Mouse (Mus musculus): ENCODE data around the gene Fam19a1. TPM values are rescaled to one million over a fixed set of nuclear protein-coding genes. Genes with fewer than 3 reads are reported as not detected.

Gene Fam19a1
- polyA plus RNA-seq, 1 experiment from 2014 or later, result 1.6 TPM

- no peaks in the 10 kb centered on the region for H3K4me1 ChIP-seq
- H3K9me3 ChIP-seq, result no peaks in the 10 kb centered on the region
- H3K4me3 ChIP-seq, result no peak overlapping the region
- no peaks in the 10 kb centered on the region for H3K36me3 ChIP-seq
- H3K27me3 ChIP-seq, result no peaks in the 10 kb centered on the region
- ATAC-seq (ENCODE audit: borderline replicate concordance, extremely low read depth, low FRiP score, low TSS enrichment), result no peak
- no peak overlapping the region for H3K4me2 ChIP-seq
- 65% methylated on average over 4 of the region's 4 CpGs for WGBS
- no peak overlapping the region for H3K27ac ChIP-seq
- no peak overlapping the region for H3K9ac ChIP-seq
These were observed 153.5 kb downstream of the Fam19a1 start for GRCm38 (mm10) chr6:96266456-96266855.

GRCm38 (mm10) chr6:96268788-96269187 lies 155.8 kb downstream of the Fam19a1 start:
- no peak overlapping the region for H3K4me2 ChIP-seq
- no peaks in the 10 kb centered on the region for H3K27me3 ChIP-seq
- H3K4me1 ChIP-seq, result no peaks in the 10 kb centered on the region
- H3K9me3 ChIP-seq, result no peaks in the 10 kb centered on the region
- no peak for ATAC-seq (ENCODE audit: borderline replicate concordance, extremely low read depth, low FRiP score, low TSS enrichment)
- H3K4me3 ChIP-seq, result no peak overlapping the region
- H3K36me3 ChIP-seq, result no peaks in the 10 kb centered on the region
- no peak overlapping the region for H3K27ac ChIP-seq
- no peak overlapping the region for H3K9ac ChIP-seq

- no peaks in the 10 kb centered on the region for H3K4me1 ChIP-seq
- no peak overlapping the region for H3K4me2 ChIP-seq
- H3K4me3 ChIP-seq, result no peak overlapping the region
- H3K9me3 ChIP-seq, result no peaks in the 10 kb centered on the region
- no peak overlapping the region for H3K27ac ChIP-seq
- ATAC-seq (ENCODE audit: borderline replicate concordance, extremely low read depth, low FRiP score, low TSS enrichment), result no peak
- no peaks in the 10 kb centered on the region for H3K36me3 ChIP-seq
- 86% methylated on average over 5 of the region's 5 CpGs for WGBS
- H3K27me3 ChIP-seq, result no peaks in the 10 kb centered on the region
- no peak overlapping the region for H3K9ac ChIP-seq
These were observed 157.5 kb downstream of the Fam19a1 start for GRCm38 (mm10) chr6:96270436-96270835.

GRCm38 (mm10) chr6:96283731-96284130 lies 170.8 kb downstream of the Fam19a1 start:
- no peaks in the 10 kb centered on the region for H3K9me3 ChIP-seq
- no peak overlapping the region for H3K9ac ChIP-seq
- no peak overlapping the region for H3K4me2 ChIP-seq
- no peaks in the 10 kb centered on the region for H3K27me3 ChIP-seq
- no peaks in the 10 kb centered on the region for H3K36me3 ChIP-seq
- no peak overlapping the region for H3K27ac ChIP-seq
- H3K4me1 ChIP-seq, result no peaks in the 10 kb centered on the region
- no peak overlapping the region for H3K4me3 ChIP-seq
- 86% methylated on average over 4 of the region's 4 CpGs for WGBS
- no peak for ATAC-seq (ENCODE audit: borderline replicate concordance, extremely low read depth, low FRiP score, low TSS enrichment)

- no peak overlapping the region for H3K4me2 ChIP-seq
- no peak overlapping the region for H3K4me3 ChIP-seq
- no peak overlapping the region for H3K27ac ChIP-seq
- H3K9ac ChIP-seq, result no peak overlapping the region
- H3K4me1 ChIP-seq, result no peaks in the 10 kb centered on the region
- H3K27me3 ChIP-seq, result no peaks in the 10 kb centered on the region
- WGBS, result 83% methylated on average over 4 of the region's 4 CpGs
- no peaks in the 10 kb centered on the region for H3K9me3 ChIP-seq
- no peaks in the 10 kb centered on the region for H3K36me3 ChIP-seq
- ATAC-seq (ENCODE audit: borderline replicate concordance, extremely low read depth, low FRiP score, low TSS enrichment), result no peak
These were observed 171.6 kb downstream of the Fam19a1 start for GRCm38 (mm10) chr6:96284590-96284989.

- Histone ChIP-seq H3K4me1 (no peaks in the 10 kb centered on the region), H3K9ac (no peak overlapping the region), H3K4me3 (no peak overlapping the region), H3K9me3 (no peaks in the 10 kb centered on the region), H3K36me3 (no peaks in the 10 kb centered on the region), H3K27me3 (no peaks in the 10 kb centered on the region), H3K4me2 (no peak overlapping the region), H3K27ac (no peak overlapping the region)
- 55% methylated on average over 4 of the region's 4 CpGs for WGBS
- no peak for ATAC-seq (ENCODE audit: borderline replicate concordance, extremely low read depth, low FRiP score, low TSS enrichment)
These were observed 173.3 kb downstream of the Fam19a1 start for GRCm38 (mm10) chr6:96286276-96286675.

GRCm38 (mm10) chr6:96287377-96287776 lies 174.4 kb downstream of the Fam19a1 start:
- Histone ChIP-seq H3K4me1 (no peaks in the 10 kb centered on the region), H3K27me3 (no peaks in the 10 kb centered on the region), H3K9ac (no peak overlapping the region), H3K27ac (no peak overlapping the region), H3K9me3 (no peaks in the 10 kb centered on the region), H3K4me2 (no peak overlapping the region), H3K36me3 (no peaks in the 10 kb centered on the region), H3K4me3 (no peak overlapping the region)
- ATAC-seq (ENCODE audit: borderline replicate concordance, extremely low read depth, low FRiP score, low TSS enrichment), result no peak
- WGBS, result 64% methylated on average over 2 of the region's 2 CpGs

GRCm38 (mm10) chr6:96289672-96290071 lies 176.7 kb downstream of the Fam19a1 start:
- WGBS, result 31% methylated on average over 4 of the region's 4 CpGs
- H3K27ac ChIP-seq, result no peak overlapping the region
- H3K4me3 ChIP-seq, result no peak overlapping the region
- ATAC-seq (ENCODE audit: borderline replicate concordance, extremely low read depth, low FRiP score, low TSS enrichment), result no peak
- H3K27me3 ChIP-seq, result no peaks in the 10 kb centered on the region
- no peaks in the 10 kb centered on the region for H3K36me3 ChIP-seq
- no peaks in the 10 kb centered on the region for H3K9me3 ChIP-seq
- H3K9ac ChIP-seq, result no peak overlapping the region
- no peak overlapping the region for H3K4me2 ChIP-seq
- H3K4me1 ChIP-seq, result no peaks in the 10 kb centered on the region

GRCm38 (mm10) chr6:96347491-96347890 lies 234.5 kb downstream of the Fam19a1 start:
- H3K4me1 ChIP-seq, result no peaks in the 10 kb centered on the region
- H3K9me3 ChIP-seq, result no peaks in the 10 kb centered on the region
- no peaks in the 10 kb centered on the region for H3K36me3 ChIP-seq
- no peak overlapping the region for H3K4me3 ChIP-seq
- no peaks in the 10 kb centered on the region for H3K27me3 ChIP-seq
- no peak overlapping the region for H3K9ac ChIP-seq
- no peak overlapping the region for H3K27ac ChIP-seq
- WGBS, result 79% methylated on average over 2 of the region's 2 CpGs
- H3K4me2 ChIP-seq, result no peak overlapping the region
- ATAC-seq (ENCODE audit: borderline replicate concordance, extremely low read depth, low FRiP score, low TSS enrichment), result no peak

GRCm38 (mm10) chr6:96349446-96350025 lies 236.6 kb downstream of the Fam19a1 start:
- WGBS, result 69% methylated on average over 7 of the region's 7 CpGs
- H3K4me3 ChIP-seq, result no peak overlapping the region
- no peak overlapping the region for H3K9ac ChIP-seq
- H3K27me3 ChIP-seq, result no peaks in the 10 kb centered on the region
- ATAC-seq (ENCODE audit: borderline replicate concordance, extremely low read depth, low FRiP score, low TSS enrichment), result no peak
- H3K36me3 ChIP-seq, result no peaks in the 10 kb centered on the region
- H3K4me1 ChIP-seq, result no peaks in the 10 kb centered on the region
- no peak overlapping the region for H3K27ac ChIP-seq
- no peak overlapping the region for H3K4me2 ChIP-seq
- no peaks in the 10 kb centered on the region for H3K9me3 ChIP-seq

- no peak overlapping the region for H3K27ac ChIP-seq
- WGBS, result 90% methylated on average over 3 of the region's 3 CpGs
- no peak overlapping the region for H3K9ac ChIP-seq
- H3K4me3 ChIP-seq, result no peak overlapping the region
- H3K36me3 ChIP-seq, result no peaks in the 10 kb centered on the region
- no peaks in the 10 kb centered on the region for H3K9me3 ChIP-seq
- H3K4me2 ChIP-seq, result no peak overlapping the region
- H3K4me1 ChIP-seq, result no peaks in the 10 kb centered on the region
- ATAC-seq (ENCODE audit: borderline replicate concordance, extremely low read depth, low FRiP score, low TSS enrichment), result no peak
- H3K27me3 ChIP-seq, result no peaks in the 10 kb centered on the region
These were observed 256.6 kb downstream of the Fam19a1 start for GRCm38 (mm10) chr6:96369544-96369943.

- no peaks in the 10 kb centered on the region for H3K4me1 ChIP-seq
- 77% methylated on average over 6 of the region's 6 CpGs for WGBS
- H3K27ac ChIP-seq, result no peak overlapping the region
- no peak for ATAC-seq (ENCODE audit: borderline replicate concordance, extremely low read depth, low FRiP score, low TSS enrichment)
- H3K9me3 ChIP-seq, result no peaks in the 10 kb centered on the region
- no peak overlapping the region for H3K9ac ChIP-seq
- H3K36me3 ChIP-seq, result no peaks in the 10 kb centered on the region
- H3K4me3 ChIP-seq, result no peak overlapping the region
- H3K4me2 ChIP-seq, result no peak overlapping the region
- H3K27me3 ChIP-seq, result no peaks in the 10 kb centered on the region
These were observed 259.9 kb downstream of the Fam19a1 start for GRCm38 (mm10) chr6:96372848-96373247.

GRCm38 (mm10) chr6:96373274-96373673 lies 260.3 kb downstream of the Fam19a1 start:
- Histone ChIP-seq H3K4me1 (no peaks in the 10 kb centered on the region), H3K9me3 (no peaks in the 10 kb centered on the region), H3K36me3 (no peaks in the 10 kb centered on the region), H3K27me3 (no peaks in the 10 kb centered on the region), H3K9ac (no peak overlapping the region), H3K4me3 (no peak overlapping the region), H3K27ac (no peak overlapping the region), H3K4me2 (no peak overlapping the region)
- WGBS, result 86% methylated on average over 2 of the region's 2 CpGs
- no peak for ATAC-seq (ENCODE audit: borderline replicate concordance, extremely low read depth, low FRiP score, low TSS enrichment)
